Mouse (Mus musculus) Patski (cell line): Measurements from ENCODE around the gene Gmds. TPM values are rescaled to one million over a fixed set of nuclear protein-coding genes. Genes with fewer than 3 reads are reported as not detected.

Source experiments
- ATAC-seq: fragments of 100-300 bp; one replicate; pipeline ENCODE4 v1.8.0; 2021
- CTCF ChIA-PET: fragments of 350-600 bp; sonication (Branson Sonifier 250); formaldehyde crosslinking; loops from one replicate; lab custom pipeline; 2022; ENCODE audit warnings: inconsistent platforms; lab: Charles Lee
- POLR2A ChIA-PET: fragments of 350-600 bp; sonication (Branson Sonifier 250); formaldehyde crosslinking; loops from one replicate; lab custom pipeline; 2022; ENCODE audit warnings: antibody characterized with exemption, inconsistent platforms; lab: Charles Lee
- DNase-seq: peaks from one replicate; pipeline ENCODE4 v3.0.0-alpha.2; 2011; ENCODE audit warnings: low read depth, low spot score
- H3K27me3 ChIP-seq: fragments of 371-371 bp; one replicate; pipeline ENCODE4 v1.5.1; 2021
- CTCF ChIP-seq: fragments of 100-300 bp; IDR thresholded peaks from one replicate; pipeline ENCODE4 v1.5.1; 2021
- in situ Hi-C: fragments of 300-500 bp; cut with MboI; formaldehyde crosslinking; loops from 3 replicates; pipeline ENCODE4 v1.11.1; 2018; ENCODE audit warnings: low pct_unique_long_range_greater_than_20kb, mixed read lengths
- polyA plus RNA-seq: library from polyadenylated mRNA; unstranded; gene quantifications from one replicate; pipeline ENCODE4 v1.2.3, GENCODE M21; 2021

The Gmds gene
- polyA plus RNA-seq, 1 experiment from 2014 or later = 53.3 TPM

DNA sequence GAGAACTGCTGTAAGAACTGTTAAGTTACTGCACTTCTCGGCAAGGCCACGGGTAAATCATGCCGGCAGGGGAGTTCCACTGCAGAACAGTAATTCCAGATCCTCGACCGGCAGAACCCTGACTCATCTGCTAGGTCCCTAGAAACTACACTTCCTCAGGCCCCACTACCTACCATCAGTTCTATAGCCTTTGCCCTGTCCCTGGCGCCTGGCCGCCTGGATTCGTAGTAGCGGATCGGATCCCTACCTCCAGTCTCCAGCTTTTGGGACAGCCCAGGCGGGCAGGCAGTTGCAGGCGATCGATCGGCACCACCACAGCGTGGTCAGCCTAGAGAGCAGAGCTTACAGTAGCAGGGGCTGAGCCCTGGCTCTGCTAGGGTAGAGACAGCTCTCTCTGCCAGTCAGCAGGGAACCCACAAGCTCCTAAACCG lies 517.9 kb downstream of the Gmds start:
- no peak for TF ChIP-seq CTCF
- no peaks in the 10 kb centered on the region for H3K27me3 ChIP-seq
- POLR2A ChIA-PET = interaction anchor here (1.0 kb wide), 1 partner anchor 9 kb away, joined by 3 read pairs; no protein-coding TSS in a partner anchor
- in situ Hi-C loops = no loop called here
- ATAC-seq = no peak
- CTCF ChIA-PET = interaction anchor here (0.9 to 2.2 kb wide), 2 partner anchors 43 to 393 kb away, joined by 3 to 8 read pairs; no protein-coding TSS in a partner anchor
- no peak for DNase-seq

DNA sequence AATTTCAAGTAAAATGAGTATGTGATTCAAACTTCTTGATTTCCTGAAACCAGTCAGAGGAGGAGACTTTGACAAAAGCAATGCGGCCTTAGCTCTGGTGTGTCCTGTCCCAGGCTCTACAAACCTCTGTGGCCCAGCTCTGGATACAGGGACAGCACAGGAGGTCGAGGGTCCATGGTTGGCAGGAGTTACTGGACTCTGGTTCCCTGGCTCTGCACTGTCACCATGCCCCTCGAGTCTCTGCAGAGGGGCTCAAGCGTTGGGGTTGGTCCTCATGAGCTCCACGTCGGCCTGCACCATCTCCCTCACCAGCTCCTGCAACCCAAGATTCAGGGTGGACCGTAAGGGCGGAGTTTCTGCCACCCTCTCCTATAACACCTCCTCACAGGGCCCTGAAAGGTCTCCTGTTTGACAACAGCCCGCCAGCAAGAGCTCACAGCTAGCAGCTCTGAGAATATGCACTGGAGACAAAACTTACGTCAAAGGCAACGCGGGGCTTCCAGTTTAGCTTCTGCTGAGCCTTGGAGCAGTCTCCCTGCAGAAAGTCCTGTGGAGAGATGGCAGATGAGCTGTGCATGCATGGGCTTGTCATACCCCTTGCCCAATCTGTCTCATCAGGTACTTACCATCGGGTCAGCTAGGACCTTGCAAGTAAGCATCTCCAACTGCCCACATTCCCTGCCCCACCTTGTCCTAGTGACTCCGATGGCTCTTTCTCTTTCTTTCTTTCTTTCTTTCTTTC lies 518.7 kb downstream of the Gmds start:
- ATAC-seq (no peak), DNase-seq (no peak)
- in situ Hi-C loops = loop anchor here (5.0 kb wide), 1 partner anchor 137 kb away; no protein-coding TSS in a partner anchor
- ChIA-PET CTCF (interaction anchor here (1.5 to 2.2 kb wide), 2 partner anchors 30 to 394 kb away, joined by 5 to 8 read pairs; no protein-coding TSS in a partner anchor), POLR2A (interaction anchor here (0.7 kb wide), 1 partner anchor 234 kb away, joined by 3 read pairs; no protein-coding TSS in a partner anchor)
- no peaks in the 10 kb centered on the region for H3K27me3 ChIP-seq
- no peak for TF ChIP-seq CTCF

DNA sequence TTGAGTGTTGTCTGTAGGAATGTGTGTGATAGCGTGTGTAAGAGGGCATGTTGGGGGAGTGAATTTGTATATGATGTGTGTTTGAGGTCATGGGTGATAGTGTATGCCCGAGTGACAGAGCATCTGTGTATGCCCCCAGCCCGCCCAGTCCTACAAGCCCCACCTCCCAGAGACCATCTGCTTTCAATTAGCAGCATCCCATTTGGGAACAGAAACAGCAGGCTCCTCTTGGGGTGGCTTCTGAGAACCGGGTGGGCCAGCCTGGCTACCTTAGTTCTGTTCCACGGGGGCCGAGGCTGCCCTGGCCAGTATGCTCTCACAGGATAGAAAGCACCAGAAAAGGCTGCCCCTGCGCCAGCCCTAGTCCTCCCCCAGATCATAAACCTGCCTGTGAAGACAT lies 520.2 kb downstream of the Gmds start:
- ChIA-PET CTCF (no interaction called here), POLR2A (no interaction called here)
- no peak for DNase-seq
- H3K27me3 ChIP-seq = no peaks in the 10 kb centered on the region
- no peak for TF ChIP-seq CTCF
- in situ Hi-C loops = loop anchor here (5.0 kb wide), 1 partner anchor 139 kb away; no protein-coding TSS in a partner anchor
- ATAC-seq = no peak

DNA sequence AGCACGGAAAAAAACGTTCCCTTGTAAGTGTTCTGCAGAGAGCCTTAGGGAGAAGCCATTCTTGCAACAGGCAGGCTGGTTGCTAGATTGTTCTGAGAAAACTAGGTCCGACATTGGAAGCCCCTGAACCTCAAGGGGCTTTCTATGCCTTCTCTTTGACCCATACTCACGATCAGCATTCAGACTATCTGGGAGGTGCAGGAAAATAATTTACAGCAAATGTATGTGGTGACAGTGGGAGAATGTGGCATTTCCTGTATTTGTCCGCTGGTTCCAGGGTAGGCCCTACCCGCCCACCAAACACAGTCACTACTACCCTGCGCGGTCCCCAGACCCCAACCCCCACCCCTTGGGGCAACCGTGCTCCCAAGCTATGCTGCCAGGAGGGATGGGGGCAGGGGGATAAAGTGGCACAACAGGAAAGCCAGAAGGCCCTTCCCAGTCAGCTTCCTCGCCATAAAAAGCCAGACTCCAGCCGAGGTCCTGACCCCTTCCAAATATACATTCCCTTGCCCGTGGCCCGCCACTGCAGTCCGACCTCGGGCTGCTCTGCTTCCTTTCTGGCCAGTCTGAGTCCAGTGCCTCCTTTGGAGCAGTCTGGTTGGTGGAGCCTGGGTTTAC lies 523.0 kb downstream of the Gmds start:
- ChIA-PET POLR2A (interaction anchor here (1.2 kb wide), 1 partner anchor 9 kb away, joined by 4 read pairs; the partner anchor contains the start of gene Foxc1), CTCF (interaction anchor here (2.2 kb wide), 1 partner anchor 398 kb away, joined by 10 read pairs; no protein-coding TSS in a partner anchor)
- no peak for TF ChIP-seq CTCF
- in situ Hi-C loops = loop anchor here (5.0 kb wide), 1 partner anchor 142 kb away; no protein-coding TSS in a partner anchor
- H3K27me3 ChIP-seq = no peaks in the 10 kb centered on the region
- ATAC-seq (no peak), DNase-seq (no peak)

GRCm38 (mm10) chr13:31812701-31813100 lies 525.8 kb downstream of the Gmds start:
- DNase-seq (no peak), ATAC-seq (no peak)
- ChIA-PET POLR2A (interaction anchor here (2.1 kb wide), 1 partner anchor 400 kb away, joined by 9 read pairs; no protein-coding TSS in a partner anchor), CTCF (interaction anchor here (1.0 to 1.3 kb wide), 4 partner anchors 8 to 400 kb away, joined by 3 to 5 read pairs (median 3); no protein-coding TSS in a partner anchor)
- no peaks in the 10 kb centered on the region for H3K27me3 ChIP-seq
- in situ Hi-C loops = no loop called here
- TF ChIP-seq CTCF = no peak

GRCm38 (mm10) chr13:31811542-31812021 lies 527.0 kb downstream of the Gmds start:
- ATAC-seq (no peak), DNase-seq (no peak)
- ChIA-PET POLR2A (interaction anchor here (0.8 to 2.1 kb wide), 6 partner anchors 8 to 401 kb away, joined by 3 to 9 read pairs (median 4); no protein-coding TSS in a partner anchor), CTCF (interaction anchor here (1.0 to 1.3 kb wide), 2 partner anchors 401 to 402 kb away, joined by 3 to 4 read pairs; no protein-coding TSS in a partner anchor)
- no peak for TF ChIP-seq CTCF
- no peaks in the 10 kb centered on the region for H3K27me3 ChIP-seq
- in situ Hi-C loops = no loop called here

DNA sequence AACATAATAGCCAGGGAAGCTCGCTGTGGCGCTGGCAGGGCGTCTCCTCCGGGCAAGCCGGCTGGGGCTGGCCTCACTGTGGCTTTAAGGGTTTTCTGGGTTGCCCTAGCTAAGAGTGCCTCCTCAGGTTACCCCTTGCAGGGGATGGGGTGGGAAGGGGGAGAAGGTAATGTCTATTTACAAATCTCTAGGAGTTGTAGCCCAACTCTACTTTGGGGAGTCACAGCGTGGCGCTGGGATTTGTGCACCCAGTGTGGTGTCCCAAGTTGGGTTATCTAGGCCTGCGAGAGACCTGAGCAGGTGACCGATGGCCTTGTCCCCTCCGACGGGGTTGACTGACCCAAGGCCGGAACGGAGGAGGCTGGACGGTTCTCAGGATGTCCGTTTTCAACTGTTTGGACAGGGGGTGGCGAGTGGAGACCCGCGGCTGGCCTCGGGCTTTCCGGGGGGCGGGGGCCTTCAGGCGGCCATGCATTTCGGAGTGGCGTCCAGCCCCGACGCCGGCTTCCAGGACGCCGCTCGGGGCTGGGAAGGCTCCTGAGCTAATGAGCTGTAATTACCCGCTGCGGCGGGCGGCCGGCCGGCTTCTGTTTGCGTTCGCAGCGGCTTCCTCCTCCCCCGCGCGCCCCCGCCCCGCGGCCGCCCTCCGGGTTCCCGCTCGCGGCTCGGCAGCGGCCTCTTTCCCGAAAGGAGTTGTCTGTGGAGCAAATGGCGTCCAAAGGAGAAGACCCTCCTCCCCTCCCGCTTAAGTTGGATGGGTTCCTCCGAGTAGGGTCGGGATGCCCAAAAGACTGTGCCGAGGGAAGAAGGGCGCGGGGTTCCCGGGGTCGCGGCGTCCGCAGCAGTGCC lies 527.6 kb downstream of the Gmds start:
- H3K27me3 ChIP-seq = no peaks in the 10 kb centered on the region
- in situ Hi-C loops = no loop called here
- ChIA-PET CTCF (interaction anchor here (1.3 kb wide), 1 partner anchor 403 kb away, joined by 4 read pairs; no protein-coding TSS in a partner anchor), POLR2A (interaction anchor here (0.6 to 2.1 kb wide), 5 partner anchors 10 to 401 kb away, joined by 3 to 9 read pairs (median 5); no protein-coding TSS in a partner anchor)
- ATAC-seq (no peak), DNase-seq (no peak)
- no peak for TF ChIP-seq CTCF

DNA sequence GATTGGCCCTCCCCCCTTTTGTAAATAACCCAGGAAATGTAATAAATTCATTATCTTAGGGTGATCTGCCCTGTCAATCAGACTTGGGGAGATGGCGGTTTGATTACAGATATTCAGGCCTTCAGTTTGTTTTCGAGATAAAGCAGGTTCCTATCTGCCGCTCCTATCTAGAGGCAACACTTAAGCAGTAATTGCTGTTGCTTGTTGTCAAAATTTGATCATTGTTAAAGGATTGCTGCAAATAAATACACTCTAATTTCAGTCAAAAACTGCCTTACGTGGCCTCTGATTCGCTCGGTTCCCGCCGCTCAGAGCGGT lies 528.2 kb downstream of the Gmds start:
- DNase-seq = no peak
- no peaks in the 10 kb centered on the region for H3K27me3 ChIP-seq
- no peak for ATAC-seq
- no peak for TF ChIP-seq CTCF
- POLR2A ChIA-PET = interaction anchor here (1.3 to 2.1 kb wide), 4 partner anchors 9 to 402 kb away, joined by 3 to 9 read pairs (median 6); no protein-coding TSS in a partner anchor
- CTCF ChIA-PET = interaction anchor here (1.3 kb wide), 1 partner anchor 404 kb away, joined by 4 read pairs; no protein-coding TSS in a partner anchor
- in situ Hi-C loops = no loop called here

DNA sequence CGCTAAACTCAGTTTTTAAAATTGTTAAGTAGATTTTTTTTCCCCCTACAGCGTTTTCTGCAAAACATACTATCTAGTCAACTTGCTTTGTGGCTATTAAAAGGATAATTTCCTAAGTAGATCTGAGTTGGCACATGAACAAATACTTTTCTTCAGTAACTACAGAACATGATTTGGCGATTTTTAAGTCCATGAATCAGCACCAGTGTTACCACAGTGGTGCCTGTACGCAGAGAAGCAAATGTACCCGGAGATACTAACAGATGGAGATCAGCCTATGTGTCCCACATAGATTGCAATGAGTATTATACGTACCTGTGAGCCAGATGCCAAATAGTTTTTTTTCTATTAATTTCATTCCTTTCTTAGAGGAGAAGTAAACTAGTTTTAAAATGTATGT lies 528.8 kb downstream of the Gmds start:
- no peak for TF ChIP-seq CTCF
- ChIA-PET POLR2A (interaction anchor here (0.8 to 3.5 kb wide), 2 partner anchors 149 to 403 kb away, joined by 3 to 35 read pairs; no protein-coding TSS in a partner anchor), CTCF (interaction anchor here (1.8 to 7.0 kb wide), 2 partner anchors 399 to 405 kb away, joined by 4 to 42 read pairs; no protein-coding TSS in a partner anchor)
- in situ Hi-C loops = loop anchor here (10.0 kb wide), 1 partner anchor 485 kb away; no protein-coding TSS in a partner anchor
- DNase-seq (no peak), ATAC-seq (no peak)
- H3K27me3 ChIP-seq = no peaks in the 10 kb centered on the region
